Mouse (Mus musculus): Measurements from ENCODE around the gene Ywhaq. TPM values are rescaled to one million over a fixed set of nuclear protein-coding genes. Genes with fewer than 3 reads are reported as not detected.

Gene Ywhaq
- total RNA-seq, 2 experiments from 2014 or later = 81.9 to 99.8 TPM

Other genes starting within 250 kb of the Ywhaq start
- 10 to 100 TPM; 29.8 to 33.6 TPM for gene Cpsf3, start 132.2 kb downstream of the Ywhaq start, total RNA-seq (2021)
- gene Itgb1bp1, start 131.4 kb downstream of the Ywhaq start, total RNA-seq (2021) = 10 to 100 TPM; 32.2 to 34.8 TPM
- 10 to 100 TPM in 1 of 2 experiments, 1 to 10 TPM in 1; 9.5 to 14.2 TPM for gene Iah1, start 101.2 kb downstream of the Ywhaq start, total RNA-seq (2021)
- gene Adam17, start 44.0 kb downstream of the Ywhaq start, total RNA-seq (2021) = 10 to 100 TPM; 31.2 to 36.6 TPM

All from gastrocnemius, postnatal 10 days (tissue).